Mouse (Mus musculus) kidney, adult 2 months (tissue): Measurements from ENCODE around the gene Trim37. TPM values are rescaled to one million over a fixed set of nuclear protein-coding genes. Genes with fewer than 3 reads are reported as not detected.
A peak's percentile ranks its signal among the peaks of the same experiment; 100 is the strongest.

Experiments
- DNase-seq: peaks from one replicate; pipeline ENCODE4 v3.0.0; 2021
- H3K27ac ChIP-seq: fragments of 200-500 bp; 2 replicates; pipeline ENCODE4 v1.5.1; 2012; ENCODE audit warnings: low read depth, low read length, control low read depth, inconsistent platforms; ENCODE audit not compliant: insufficient read depth
- H3K27me3 ChIP-seq: fragments of 200-500 bp; replicated peaks from 2 replicates; pipeline ENCODE4 v1.6.1; 2012; ENCODE audit warnings: mild to moderate bottlenecking, moderate library complexity, low read length, inconsistent platforms; ENCODE audit not compliant: control insufficient read depth, insufficient read depth
- H3K36me3 ChIP-seq: fragments of 200-500 bp; 2 replicates; pipeline ENCODE4 v1.6.1; 2012; ENCODE audit warnings: mild to moderate bottlenecking, moderate library complexity, low read length, inconsistent platforms; ENCODE audit not compliant: control insufficient read depth, insufficient read depth
- H3K4me1 ChIP-seq: fragments of 200-500 bp; 2 replicates; pipeline ENCODE4 v1.6.1; 2011; ENCODE audit warnings: low read length; ENCODE audit not compliant: control insufficient read depth, insufficient read depth
- H3K4me3 ChIP-seq: fragments of 200-500 bp; 2 replicates; pipeline ENCODE4 v1.5.1; 2011; ENCODE audit warnings: mild to moderate bottlenecking, low read depth, low read length, control low read depth; ENCODE audit not compliant: insufficient read depth
- CTCF ChIP-seq: fragments of 200-500 bp; conservative IDR thresholded peaks from 2 replicates; pipeline ENCODE4 v1.5.1; 2011; ENCODE audit warnings: low read depth, mild to moderate bottlenecking, control low read depth, low read length, moderate library complexity, mixed read lengths; ENCODE audit not compliant: insufficient read depth, insufficient read length
- POLR2A ChIP-seq: fragments of 200-500 bp; IDR thresholded peaks from one replicate; pipeline ENCODE4 v1.6.1; 2011; ENCODE audit warnings: low read depth, low read length, control low read depth
- WGBS: fragments of 180-500 bp; shearing (Covaris S2); methylation state at CpG from one replicate; pipeline ENCODE4 v1.1.7; 2018; 5-methylcytosine and 5-hydroxymethylcytosine counted together
- polyA plus RNA-seq: library from polyadenylated mRNA; depleted of rRNA; stranded (reverse); fragments of >200 nt; gene quantifications from 2 replicates; pipeline ENCODE4 v1.2.3, GENCODE M21; 2012

The Trim37 gene
- polyA plus RNA-seq, 1 experiment: 5.1 TPM

DNA sequence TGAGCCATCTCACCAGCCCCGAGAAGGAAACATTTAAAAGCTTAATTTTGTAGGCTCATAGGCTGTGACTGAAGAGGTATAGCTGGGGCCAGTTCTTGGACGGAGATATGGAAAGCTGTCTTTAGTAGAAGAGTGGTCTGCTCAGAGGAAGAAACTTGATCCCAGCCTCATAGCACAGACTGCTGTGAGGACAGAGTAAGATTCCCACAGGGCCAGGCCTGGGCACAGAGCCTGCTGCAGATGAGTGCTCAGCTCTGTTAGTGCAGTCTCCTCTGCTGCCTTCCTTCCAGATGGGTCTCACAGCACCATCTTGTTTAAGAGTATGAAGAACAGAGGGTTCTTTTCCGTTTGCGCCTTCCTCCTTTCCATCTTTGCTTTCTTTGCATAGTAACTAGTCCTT lies 9.4 kb downstream of the Trim37 start:
- DNase-seq: no peak
- H3K4me1 ChIP-seq: no peaks in the 10 kb centered on the region
- no peak for TF ChIP-seq POLR2A
- no peak for TF ChIP-seq CTCF

DNA sequence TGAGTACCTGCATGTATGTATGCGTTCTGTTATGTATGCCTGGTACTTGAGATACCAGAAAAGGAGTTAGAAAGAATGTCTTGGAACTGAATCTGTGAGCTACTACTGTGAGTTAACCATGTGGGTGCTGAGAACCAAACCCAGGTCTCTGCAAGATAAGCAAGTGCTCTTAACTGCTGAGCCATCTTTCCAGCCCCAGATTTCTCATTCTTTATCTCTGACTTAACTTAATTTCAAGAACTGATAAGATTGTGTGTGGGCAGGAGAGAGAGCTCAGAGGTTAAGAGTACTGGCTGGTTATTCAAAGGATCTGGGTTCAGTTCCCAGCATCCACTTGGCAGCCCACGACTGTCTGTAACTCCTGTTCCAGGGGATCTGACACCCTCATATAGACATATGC lies 31.1 kb downstream of the Trim37 start:
- TF ChIP-seq CTCF (no peak), POLR2A (no peak)
- WGBS: 93% methylated on average over 2 of the region's 2 CpGs
- no peaks in the 10 kb centered on the region; the same call in 1 of the 2 replicates for H3K36me3 ChIP-seq
- no peak overlapping the region for H3K4me3 ChIP-seq
- no peaks in the 10 kb centered on the region for H3K27me3 ChIP-seq
- no peak overlapping the region for H3K27ac ChIP-seq
- no peaks in the 10 kb centered on the region for H3K4me1 ChIP-seq
- no peak for DNase-seq

More for the DNA sequence above, 9.4 kb downstream of the Trim37 start:
- Histone ChIP-seq H3K4me3 (no peak overlapping the region), H3K36me3 (no peaks in the 10 kb centered on the region), H3K27ac (no peak overlapping the region), H3K27me3 (no peaks in the 10 kb centered on the region)
- WGBS: 83% methylated on average over 4 of the region's 4 CpGs

- no peak overlapping the region for H3K27ac ChIP-seq
- H3K36me3 ChIP-seq: peaks cover 4% of the 10 kb centered on the region
- 94% methylated on average over 4 of the region's 4 CpGs for WGBS
- no peaks in the 10 kb centered on the region for H3K4me1 ChIP-seq
- no peak overlapping the region for H3K4me3 ChIP-seq
- H3K27me3 ChIP-seq: no peaks in the 10 kb centered on the region
- no peak for DNase-seq
- TF ChIP-seq POLR2A: no peak
- TF ChIP-seq CTCF: no peak
Measured at GRCm38 (mm10) chr11:87162687-87163086, 35.8 kb downstream of the Trim37 start.

DNA sequence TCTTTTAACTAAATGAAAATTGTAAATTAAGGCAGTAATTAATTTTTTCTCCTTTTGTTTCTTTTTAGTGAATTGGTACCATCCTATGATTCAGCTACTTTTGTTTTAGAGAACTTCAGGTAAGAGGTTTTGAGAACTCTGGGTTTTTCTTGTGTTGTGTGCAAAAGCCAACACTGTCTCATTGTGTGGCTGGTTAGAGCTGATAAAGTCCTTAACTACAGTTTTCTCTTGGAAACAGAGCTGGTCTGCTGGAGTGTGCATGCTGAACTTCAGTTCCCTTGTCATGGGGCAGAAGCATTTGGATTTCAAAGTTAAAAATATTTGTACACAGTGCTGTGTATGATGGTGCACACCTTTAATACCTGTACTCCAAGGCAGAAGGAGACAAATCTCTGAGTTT lies 36.9 kb downstream of the Trim37 start:
- TF ChIP-seq POLR2A (no peak), CTCF (no peak)
- Histone ChIP-seq H3K4me3 (no peak overlapping the region), H3K4me1 (no peaks in the 10 kb centered on the region), H3K27me3 (no peaks in the 10 kb centered on the region), H3K27ac (no peak overlapping the region), H3K36me3 (peaks cover 4% of the 10 kb centered on the region)
- DNase-seq: no peak

- H3K4me3 ChIP-seq: no peak overlapping the region
- 78% methylated on average over 5 of the region's 5 CpGs for WGBS
- DNase-seq: no peak
- no peaks in the 10 kb centered on the region for H3K4me1 ChIP-seq
- TF ChIP-seq CTCF: no peak
- no peak for TF ChIP-seq POLR2A
- H3K36me3 ChIP-seq: no peaks in the 10 kb centered on the region
- H3K27me3 ChIP-seq: no peaks in the 10 kb centered on the region
- H3K27ac ChIP-seq: no peak overlapping the region
Measured at GRCm38 (mm10) chr11:87173625-87174024, 46.7 kb downstream of the Trim37 start.

DNA sequence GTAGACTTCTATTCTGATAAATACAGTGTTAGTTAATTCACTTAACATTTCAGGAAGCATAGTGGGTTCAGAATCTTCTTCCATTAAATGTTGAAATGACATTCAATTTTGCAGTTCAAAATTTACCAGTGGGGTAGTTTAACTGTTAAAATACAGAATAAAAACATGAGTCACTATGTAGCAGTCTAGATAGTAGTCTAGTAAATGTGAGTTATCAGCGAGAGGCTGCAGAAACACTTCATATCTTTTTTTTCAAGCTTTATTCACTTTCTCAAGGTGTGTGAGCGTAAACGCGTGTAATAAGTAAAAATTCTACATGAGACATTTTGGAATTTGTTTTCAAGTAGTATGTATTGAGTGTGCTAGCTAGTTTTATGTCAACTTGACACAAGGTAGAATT lies 48.2 kb downstream of the Trim37 start:
- Histone ChIP-seq H3K4me1 (no peaks in the 10 kb centered on the region), H3K4me3 (no peak overlapping the region), H3K27me3 (no peaks in the 10 kb centered on the region), H3K27ac (no peak overlapping the region), H3K36me3 (no peaks in the 10 kb centered on the region)
- DNase-seq: no peak
- 98% methylated on average over 4 of the region's 4 CpGs for WGBS
- no peak for TF ChIP-seq POLR2A
- no peak for TF ChIP-seq CTCF

- no peak for DNase-seq
- Histone ChIP-seq H3K27me3 (no peaks in the 10 kb centered on the region), H3K4me1 (no peaks in the 10 kb centered on the region), H3K36me3 (no peaks in the 10 kb centered on the region; the same call in none of the 2 replicates), H3K27ac (no peak overlapping the region), H3K4me3 (no peak overlapping the region)
- 69% methylated on average over 5 of the region's 5 CpGs for WGBS
- no peak for TF ChIP-seq POLR2A
- TF ChIP-seq CTCF: no peak
Measured at GRCm38 (mm10) chr11:87212313-87212712, 85.4 kb downstream of the Trim37 start.

DNA sequence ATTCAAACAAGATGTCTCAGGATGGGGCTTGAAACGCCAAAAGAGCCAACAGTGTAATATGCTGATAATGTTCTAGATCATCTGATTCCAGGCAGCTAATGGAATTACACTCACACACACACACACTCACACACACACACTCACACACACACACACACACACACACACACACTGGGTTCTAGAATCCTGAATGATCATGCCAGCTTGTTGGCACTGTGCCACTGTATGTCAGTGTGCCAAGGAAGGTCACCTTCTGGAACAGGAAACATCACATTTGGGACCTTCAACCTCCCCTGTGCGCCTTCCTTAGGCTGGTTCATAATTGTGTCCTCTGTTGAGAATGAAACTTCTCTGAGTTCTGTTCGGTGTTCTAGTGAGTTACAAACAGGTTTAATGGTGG lies 95.8 kb downstream of the Trim37 start:
- H3K36me3 ChIP-seq: no peaks in the 10 kb centered on the region; the same call in 1 of the 2 replicates
- H3K27ac ChIP-seq: no peak overlapping the region
- WGBS: 68% methylated on average over 3 of the region's 3 CpGs

More for the DNA sequence above, 95.8 kb downstream of the Trim37 start:
- Histone ChIP-seq H3K4me1 (0 out of 2 replicates have a peak, but pooled peaks cover 3% of the 10 kb centered on the region), H3K27me3 (no peaks in the 10 kb centered on the region), H3K4me3 (no peak overlapping the region)
- peak; percentile 30 for DNase-seq
- TF ChIP-seq POLR2A: no peak
- TF ChIP-seq CTCF: no peak
